Mouse (Mus musculus) spleen, adult 2 months (tissue): ENCODE measurements around the gene Kcnk15. TPM values are rescaled to one million over a fixed set of nuclear protein-coding genes. Genes with fewer than 3 reads are reported as not detected.

ENCODE experiments used
- DNase-seq, 2 experiments: peaks; one replicate each; pipeline versions ENCODE4 v3.0.0 to v3.0.0-alpha.2; 2012 to 2021; ENCODE audit warnings: low spot score in 2 of 2, low read depth in 1 of 2
- H3K27ac ChIP-seq: fragments of 200-500 bp; 2 replicates; pipeline ENCODE4 v1.5.1; 2012; ENCODE audit warnings: low read length, inconsistent platforms; ENCODE audit not compliant: insufficient read depth
- H3K27me3 ChIP-seq: fragments of 200-500 bp; 2 replicates; pipeline ENCODE4 v1.6.1; 2012; ENCODE audit warnings: mild to moderate bottlenecking, moderate library complexity, low read length, inconsistent platforms; ENCODE audit not compliant: control insufficient read depth, insufficient read depth
- H3K36me3 ChIP-seq: fragments of 200-500 bp; 2 replicates; pipeline ENCODE4 v1.6.1; 2012; ENCODE audit warnings: mild to moderate bottlenecking, low read length, inconsistent platforms; ENCODE audit not compliant: control insufficient read depth, insufficient read depth
- H3K4me1 ChIP-seq: fragments of 200-500 bp; 2 replicates; pipeline ENCODE4 v1.6.1; 2011; ENCODE audit warnings: inconsistent platforms; ENCODE audit not compliant: control insufficient read depth, insufficient read depth, insufficient read length
- H3K4me3 ChIP-seq: fragments of 200-500 bp; 2 replicates; pipeline ENCODE4 v1.5.1; 2011; ENCODE audit warnings: mild to moderate bottlenecking, inconsistent platforms; ENCODE audit not compliant: insufficient read depth, insufficient read length; ENCODE audit errors: extremely low read depth
- CTCF ChIP-seq: fragments of 200-500 bp; IDR thresholded peaks from 2 replicates; pipeline ENCODE4 v1.5.1; 2011; ENCODE audit warnings: mild to moderate bottlenecking, inconsistent platforms; ENCODE audit not compliant: insufficient read depth, insufficient read length, insufficient replicate concordance; ENCODE audit errors: extremely low read depth
- POLR2A ChIP-seq: fragments of 200-500 bp; IDR thresholded peaks from 2 replicates; pipeline ENCODE4 v1.6.1; 2011; ENCODE audit warnings: low read depth, low read length, inconsistent platforms
- WGBS: fragments of 180-500 bp; shearing (Covaris S2); methylation state at CpG from one replicate; pipeline ENCODE4 v1.1.7; 2018; 5-methylcytosine and 5-hydroxymethylcytosine counted together
- polyA plus RNA-seq: library from polyadenylated mRNA; depleted of rRNA; stranded (reverse); fragments of >200 nt; gene quantifications from 2 replicates; pipeline ENCODE4 v1.2.3, GENCODE M21; 2012

Gene Kcnk15
- polyA plus RNA-seq, 1 experiment: not detected

DNA sequence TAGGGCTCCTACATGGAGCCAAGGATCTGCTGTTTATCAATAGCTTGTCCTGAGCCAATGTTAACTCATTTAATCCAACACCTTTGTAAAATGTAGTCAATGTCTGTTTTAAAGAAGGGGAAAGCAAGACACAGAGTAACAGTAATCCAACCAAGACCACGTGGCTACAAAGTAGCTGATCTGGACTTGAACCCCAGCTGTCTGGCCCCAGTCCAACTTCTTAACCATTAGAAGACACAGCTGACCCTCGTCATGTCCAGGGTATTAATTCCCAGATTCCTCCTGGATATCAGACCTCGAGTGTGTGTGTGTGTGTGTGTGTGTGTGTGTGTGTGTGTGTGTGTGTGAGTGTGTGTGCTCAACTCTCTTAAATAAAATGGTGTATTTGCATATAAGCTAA, 18.5 kb downstream of the Kcnk15 start:
- Histone ChIP-seq H3K27me3 (no peaks in the 10 kb centered on the region), H3K4me3 (no peak overlapping the region), H3K36me3 (no peaks in the 10 kb centered on the region), H3K27ac (no peak overlapping the region), H3K4me1 (no peaks in the 10 kb centered on the region)
- TF ChIP-seq POLR2A (no peak), CTCF (no peak)
- WGBS: 66% methylated on average over 3 of the region's 3 CpGs
- no peak for DNase-seq

GRCm38 (mm10) chr2:163874877-163875276, 21.4 kb downstream of the Kcnk15 start:
- WGBS: 76% methylated on average over 5 of the region's 5 CpGs
- Histone ChIP-seq H3K4me1 (no peaks in the 10 kb centered on the region), H3K4me3 (no peak overlapping the region), H3K36me3 (no peaks in the 10 kb centered on the region), H3K27ac (no peak overlapping the region), H3K27me3 (no peaks in the 10 kb centered on the region)
- DNase-seq: no peak
- TF ChIP-seq POLR2A: no peak
- TF ChIP-seq CTCF: no peak

DNA sequence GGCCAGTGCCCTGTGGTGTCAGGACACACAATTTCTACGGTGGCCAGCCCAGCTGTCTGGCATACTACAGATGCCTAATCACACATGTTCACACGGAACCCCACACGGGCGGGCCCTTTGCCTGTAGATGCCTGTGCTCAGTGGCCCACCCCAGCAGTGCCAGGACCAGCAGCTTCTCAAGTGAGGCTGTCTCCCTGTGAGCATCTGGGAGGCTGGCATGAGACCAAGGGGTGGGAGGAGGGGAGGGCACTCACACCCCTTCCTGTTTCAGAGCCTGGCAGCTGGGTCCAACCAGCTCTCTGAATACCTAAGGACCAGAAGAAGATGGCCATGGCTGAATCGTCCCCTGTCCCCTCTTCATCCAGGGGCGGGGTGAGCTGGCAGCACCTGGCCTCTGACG, 22.0 kb downstream of the Kcnk15 start:
- Histone ChIP-seq H3K27me3 (no peaks in the 10 kb centered on the region), H3K4me1 (no peaks in the 10 kb centered on the region), H3K4me3 (no peak overlapping the region), H3K27ac (no peak overlapping the region), H3K36me3 (no peaks in the 10 kb centered on the region)
- no peak for DNase-seq
- TF ChIP-seq POLR2A (no peak), CTCF (no peak)
- WGBS: 61% methylated on average over 7 of the region's 7 CpGs

DNA sequence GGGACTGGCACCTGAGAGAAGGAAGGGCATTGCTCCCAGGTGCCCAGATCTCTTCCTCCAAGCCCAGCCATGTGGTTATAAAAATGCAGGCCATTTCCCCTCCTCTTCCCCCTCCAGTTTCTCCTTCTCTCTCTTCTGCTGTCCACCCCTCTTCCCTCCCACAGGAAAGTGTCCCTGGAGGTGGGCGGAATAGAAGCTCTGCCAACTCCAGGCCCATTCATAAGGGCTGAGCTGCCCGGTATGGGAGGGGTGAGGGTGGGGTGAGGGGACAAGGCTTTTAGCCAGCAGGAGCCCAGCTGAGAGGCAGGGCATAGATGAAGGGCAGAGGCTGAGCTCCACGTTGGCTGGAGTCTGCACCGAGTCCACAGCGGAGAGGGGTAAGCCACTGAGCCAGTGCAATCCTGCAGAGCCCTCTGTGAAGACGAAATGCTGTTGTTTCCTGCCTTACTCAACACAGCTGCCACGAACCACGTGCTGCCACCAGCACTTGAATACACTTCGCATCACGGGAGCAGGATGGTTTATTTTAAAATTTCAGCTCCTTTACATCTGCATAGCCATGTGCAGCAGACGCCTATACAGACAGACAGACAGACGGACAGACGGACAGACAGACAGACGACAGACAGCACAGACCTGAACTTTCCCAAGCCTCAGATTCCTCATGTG, 23.5 kb downstream of the Kcnk15 start:
- H3K4me3 ChIP-seq: no peak overlapping the region
- no peak overlapping the region for H3K27ac ChIP-seq
- 63% methylated on average over 14 of the region's 14 CpGs for WGBS
- DNase-seq: no peak
- H3K4me1 ChIP-seq: no peaks in the 10 kb centered on the region
- H3K27me3 ChIP-seq: no peaks in the 10 kb centered on the region
- H3K36me3 ChIP-seq: no peaks in the 10 kb centered on the region
- no peak for TF ChIP-seq POLR2A
- no peak for TF ChIP-seq CTCF

DNA sequence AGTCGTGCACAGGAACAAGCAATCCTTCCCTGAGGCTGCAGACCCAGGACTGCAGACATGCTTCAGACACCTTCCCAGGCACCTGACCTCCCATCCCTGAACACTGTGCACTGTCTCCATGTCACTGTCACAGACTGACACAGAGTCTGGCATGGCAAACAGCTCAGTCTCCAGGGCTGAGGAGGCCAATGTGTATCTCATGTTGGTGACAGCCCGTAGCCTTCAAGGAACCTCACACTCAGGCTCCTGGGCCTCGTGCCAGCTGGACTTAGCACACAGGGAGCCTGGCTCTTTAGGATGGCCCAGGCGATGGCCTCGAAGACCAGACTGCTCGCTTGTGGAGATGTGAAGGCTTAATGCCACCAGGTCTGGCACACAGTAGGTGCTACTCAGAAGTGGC, 27.4 kb downstream of the Kcnk15 start:
- WGBS: 79% methylated on average over 6 of the region's 6 CpGs
- Histone ChIP-seq H3K4me3 (no peak overlapping the region), H3K4me1 (no peaks in the 10 kb centered on the region), H3K27me3 (no peaks in the 10 kb centered on the region), H3K36me3 (no peaks in the 10 kb centered on the region), H3K27ac (no peak overlapping the region)
- TF ChIP-seq POLR2A: no peak
- TF ChIP-seq CTCF: no peak
- DNase-seq: no peak

GRCm38 (mm10) chr2:163882859-163883652, 29.6 kb downstream of the Kcnk15 start:
- H3K27ac ChIP-seq: no peak overlapping the region
- DNase-seq: no peak
- H3K27me3 ChIP-seq: no peaks in the 10 kb centered on the region
- no peak overlapping the region for H3K4me3 ChIP-seq
- no peaks in the 10 kb centered on the region for H3K36me3 ChIP-seq
- H3K4me1 ChIP-seq: no peaks in the 10 kb centered on the region
- no peak for TF ChIP-seq CTCF
- no peak for TF ChIP-seq POLR2A
- 70% methylated on average over 17 of the region's 17 CpGs for whole genome bisulfite sequencing

DNA sequence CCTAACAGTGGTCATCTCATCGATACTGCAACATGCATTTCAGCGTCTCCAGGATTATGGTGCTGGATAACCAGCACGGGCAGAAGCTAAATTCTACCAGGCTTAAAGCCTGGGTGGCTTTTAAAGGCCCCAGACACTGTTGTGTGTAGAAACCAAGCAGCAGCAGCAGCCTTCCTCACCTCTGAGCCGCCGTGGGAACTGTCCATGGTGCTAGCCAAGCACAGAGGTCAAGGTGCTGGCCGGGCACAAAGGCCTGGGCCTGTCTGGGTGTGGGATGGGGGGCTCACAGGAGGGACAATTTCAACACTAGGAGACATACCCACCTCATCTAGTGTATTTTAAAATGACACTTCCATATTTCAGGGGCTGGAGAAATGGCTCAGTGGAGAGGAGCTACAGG, 36.0 kb downstream of the Kcnk15 start:
- WGBS: 35% methylated on average over 6 of the region's 6 CpGs
- TF ChIP-seq POLR2A: no peak
- no peak for TF ChIP-seq CTCF
- DNase-seq: no peak

More for the DNA sequence above, 36.0 kb downstream of the Kcnk15 start:
- H3K27ac ChIP-seq: no peak overlapping the region
- H3K4me1 ChIP-seq: no peaks in the 10 kb centered on the region
- no peak overlapping the region for H3K4me3 ChIP-seq
- H3K27me3 ChIP-seq: no peaks in the 10 kb centered on the region
- H3K36me3 ChIP-seq: no peaks in the 10 kb centered on the region
